Mouse (Mus musculus) erythroblast, embryonic 14.5 days (primary cell): ENCODE results near the gene Prss47.

ENCODE experiments used
- GATA1 ChIP-seq: IDR thresholded peaks from 2 replicates; pipeline ENCODE4 v1.6.1; 2012; ENCODE audit warnings: low read length, inconsistent platforms, mixed read lengths
- TAL1 ChIP-seq: IDR thresholded peaks from 3 replicates; pipeline ENCODE4 v1.6.1; 2012; ENCODE audit warnings: low read length, inconsistent platforms, mixed read lengths

DNA sequence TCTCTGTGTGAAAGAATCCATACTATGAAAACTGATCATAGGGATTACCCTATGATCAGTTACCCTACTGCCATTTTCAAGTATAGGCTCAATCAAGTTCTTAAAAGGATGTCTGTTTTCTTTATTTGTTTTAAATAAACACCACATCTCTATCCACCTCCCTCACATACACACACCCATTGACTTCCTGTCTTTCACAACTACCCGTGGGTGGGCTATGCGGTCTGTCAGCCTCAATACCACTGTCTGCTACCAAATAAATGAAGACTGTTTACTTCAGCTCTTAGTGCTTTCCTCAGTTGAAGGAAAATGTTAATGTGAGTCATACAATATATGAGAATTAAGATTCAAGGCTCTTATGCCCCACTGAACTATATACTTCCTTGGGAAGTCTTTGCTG, 17.4 kb upstream of the Prss47 start:
- TF ChIP-seq GATA1 (no peak), TAL1 (no peak)
